21 mouse cellular contexts compared by ENCODE assay signal in genomic region chr3:121267283-121267682, GRCm38 (mm10). TPM values are rescaled to one million over a fixed set of nuclear protein-coding genes. Genes with fewer than 3 reads are reported as not detected.
DNase-seq lines count a peak whose midpoint lies in the region; ATAC-seq and TF ChIP-seq lines count a peak whose summit lies in the region.
"Had no signal": no experiment of that assay in that cellular context is flagged by ENCODE, and none has a peak within 500 bp of the region (broad histone marks: within the 10 kb centered on the region; RNA-seq: fewer than 3 reads in every experiment).

No protein-coding gene starts in this region.

- peak overlapping the region; percentile 64 for H3K4me2 ChIP-seq in liver, embryonic 13.5 days
- peak overlapping the region; percentile 45 for H3K4me2 ChIP-seq in liver, postnatal 0 days (ENCODE audit: low read depth, low read length)
- H3K4me2 ChIP-seq in hindbrain, embryonic 13.5 days: no peak overlapping the region
- H3K4me2 ChIP-seq: embryonic facial prominence, embryonic 13.5 days; forebrain, embryonic 15.5 days; heart, embryonic 13.5 days had no signal

- no peaks in the 10 kb centered on the region; the same call in 1 of the 2 replicates for H3K27me3 ChIP-seq in liver, embryonic 13.5 days
- 0 out of 2 replicates have a peak, but pooled peaks cover 2% of the 10 kb centered on the region for H3K27me3 ChIP-seq in liver, postnatal 0 days (ENCODE audit: insufficient read depth, low read length)
- peaks cover 25% of the 10 kb centered on the region for H3K27me3 ChIP-seq in hindbrain, embryonic 13.5 days

- TF ChIP-seq CTCF in bone marrow, adult 2 months (IDR thresholded peaks at IDR 0.05; ENCODE audit: control insufficient read depth, insufficient read depth, low read length): no peak
- TF ChIP-seq CTCF in liver, postnatal 0 days (IDR thresholded peaks at IDR 0.05; ENCODE audit: low read depth): no peak

- H3K9ac ChIP-seq in liver, embryonic 13.5 days: peak overlapping the region; percentile 63
- H3K9ac ChIP-seq in liver, postnatal 0 days (replicated peaks): no peak overlapping the region
- H3K9ac ChIP-seq in hindbrain, embryonic 13.5 days: no peak overlapping the region
- H3K9ac ChIP-seq: embryonic facial prominence, embryonic 13.5 days; forebrain, embryonic 15.5 days; heart, embryonic 13.5 days had no signal

- 76% methylated on average over 5 of the region's 5 CpGs for WGBS in bone marrow, adult 2 months
- 38% methylated on average over 5 of the region's 5 CpGs for WGBS in liver, embryonic 13.5 days (ENCODE audit: insufficient replicate concordance)
- 66% methylated on average over 5 of the region's 5 CpGs for WGBS in liver, postnatal 0 days (ENCODE audit: insufficient replicate concordance)
- WGBS in hindbrain, embryonic 13.5 days: 90% methylated on average over 5 of the region's 5 CpGs

- H3K4me3 ChIP-seq in bone marrow, adult 2 months (replicated peaks; ENCODE audit: control insufficient read depth, low read depth, low read length): no peak overlapping the region
- 0 out of 2 replicates have a peak overlapping the region, but pooled peaks have one; percentile 2 for H3K4me3 ChIP-seq in liver, embryonic 13.5 days (replicated peaks)
- H3K4me3 ChIP-seq in liver, postnatal 0 days (ENCODE audit: low read depth, low read length): no peak overlapping the region
- H3K4me3 ChIP-seq in hindbrain, embryonic 13.5 days: no peak overlapping the region
- H3K4me3 ChIP-seq: embryonic facial prominence, embryonic 13.5 days; forebrain, embryonic 15.5 days; heart, embryonic 13.5 days had no signal

- no peaks in the 10 kb centered on the region for H3K9me3 ChIP-seq in liver, embryonic 13.5 days (replicated peaks)
- H3K9me3 ChIP-seq in liver, postnatal 0 days (ENCODE audit: low read length): no peaks in the 10 kb centered on the region
- no peaks in the 10 kb centered on the region for H3K9me3 ChIP-seq in hindbrain, embryonic 13.5 days
- H3K9me3 ChIP-seq: embryonic facial prominence, embryonic 13.5 days; forebrain, embryonic 15.5 days; G1E; heart, embryonic 13.5 days had no signal

- ATAC-seq in liver, embryonic 13.5 days (ENCODE audit: low read depth): peak; percentile 60
- no peak for ATAC-seq in liver, postnatal 0 days
- no peak for ATAC-seq in hindbrain, embryonic 13.5 days (ENCODE audit: low FRiP score)
- ATAC-seq: CD4-positive, CD25-positive, alpha-beta regulatory T cell, adult 4 months; forebrain, embryonic 15.5 days had no signal

- peak; percentile 86 for TF ChIP-seq EP300 in liver, postnatal 0 days (IDR thresholded peaks at IDR 0.05; ENCODE audit: low read depth)

- no peaks in the 10 kb centered on the region for H3K36me3 ChIP-seq in liver, embryonic 13.5 days
- no peaks in the 10 kb centered on the region for H3K36me3 ChIP-seq in liver, postnatal 0 days (replicated peaks; ENCODE audit: insufficient read depth, low read length)
- no peaks in the 10 kb centered on the region for H3K36me3 ChIP-seq in hindbrain, embryonic 13.5 days
- H3K36me3 ChIP-seq: embryonic facial prominence, embryonic 13.5 days; forebrain, embryonic 15.5 days; G1E; heart, embryonic 13.5 days had no signal

- DNase-seq in liver: peak; percentile 47
- peak; percentile 51 for DNase-seq in liver, embryonic 13.5 days
- DNase-seq in liver, postnatal 0 days: no peak
- no peak for DNase-seq in testis, postnatal 14 days (ENCODE audit: low spot score)
- DNase-seq in left cerebral cortex, adult 8-10 months (ENCODE audit: low spot score in 2 of 2): no peak
- no peak for DNase-seq in layer of hippocampus, postnatal 10 days (ENCODE audit: low spot score in 2 of 2)
- DNase-seq: adrenal gland, adult 8-10 months; B cell, adult 2 months; cerebellum, adult 11-12 months; cerebellum, adult 9-10 months; cerebellum, postnatal 36 days; gastrocnemius, postnatal 36 days; heart, adult 11 months; heart, postnatal 36 days had no signal

- peak overlapping the region; percentile 38; the same call in 1 of the 2 replicates for H3K27ac ChIP-seq in bone marrow, adult 2 months (ENCODE audit: control insufficient read depth, insufficient read depth, low read depth, low read length, poor library complexity)
- H3K27ac ChIP-seq in liver, embryonic 13.5 days: peak overlapping the region; percentile 92
- H3K27ac ChIP-seq in liver, postnatal 0 days (ENCODE audit: low read depth): peak overlapping the region; percentile 52
- no peak overlapping the region for H3K27ac ChIP-seq in hindbrain, embryonic 13.5 days
- H3K27ac ChIP-seq: embryonic facial prominence, embryonic 13.5 days; forebrain, embryonic 15.5 days; heart, embryonic 13.5 days had no signal

- no peak for TF ChIP-seq POLR2A in bone marrow, adult 2 months (IDR thresholded peaks at IDR 0.05; ENCODE audit: borderline replicate concordance, control insufficient read depth, low read depth, low read length)

- no peaks in the 10 kb centered on the region; the same call in none of the 2 replicates for H3K4me1 ChIP-seq in bone marrow, adult 2 months (ENCODE audit: control insufficient read depth, insufficient read depth, low read length)
- peaks cover 63% of the 10 kb centered on the region for H3K4me1 ChIP-seq in liver, embryonic 13.5 days (replicated peaks)
- peaks cover 20% of the 10 kb centered on the region for H3K4me1 ChIP-seq in liver, postnatal 0 days (ENCODE audit: insufficient read depth)
- peaks cover 4% of the 10 kb centered on the region for H3K4me1 ChIP-seq in hindbrain, embryonic 13.5 days (replicated peaks)

RNA-seq across cellular contexts. Expression of gene Tmem56, which starts 15.6 kb away (rescaled TPM):
- polyA plus RNA-seq in bone marrow, adult 2 months (2011; ENCODE audit: insufficient read depth, insufficient read length, low replicate concordance, missing spikeins): 8.9 and 14.8 TPM in 2 replicates
- polyA plus RNA-seq in liver, embryonic 13.5 days (2015; fragmentation: Nextera tagmentation; extraction: Ambion mirVana): 18.3 and 23.3 TPM in 2 replicates
- 21.9 and 24.1 TPM in 2 replicates for polyA plus RNA-seq in liver, postnatal 0 days (2015; fragmentation: Nextera tagmentation; extraction: Ambion mirVana)
- polyA plus RNA-seq in hindbrain, embryonic 13.5 days (2015; fragmentation: Nextera tagmentation; extraction: Ambion mirVana): 1.3 and 1.5 TPM in 2 replicates
- total RNA-seq in left cerebral cortex, adult 8-10 months (2022): 10 to 100 TPM; 35.0 to 49.8 (median 43.9) TPM
- 10 to 100 TPM; 23.5 to 24.7 TPM for total RNA-seq in layer of hippocampus, postnatal 10 days (2021)
- polyA plus RNA-seq: CD4-positive, CD25-positive, alpha-beta regulatory T cell, adult 4 months had no signal

RNA-seq across cellular contexts. Expression of gene Alg14, which starts 24.3 kb away (rescaled TPM):
- polyA plus RNA-seq in bone marrow, adult 2 months (2011; ENCODE audit: insufficient read depth, insufficient read length, low replicate concordance, missing spikeins): 4.7 and 5.7 TPM in 2 replicates
- 17.7 and 20.0 TPM in 2 replicates for polyA plus RNA-seq in liver, embryonic 13.5 days (2015; fragmentation: Nextera tagmentation; extraction: Ambion mirVana)
- polyA plus RNA-seq in liver, postnatal 0 days (2015; fragmentation: Nextera tagmentation; extraction: Ambion mirVana): 20.1 and 21.3 TPM in 2 replicates
- 34.1 and 39.7 TPM in 2 replicates for polyA plus RNA-seq in hindbrain, embryonic 13.5 days (2015; fragmentation: Nextera tagmentation; extraction: Ambion mirVana)
- total RNA-seq in left cerebral cortex, adult 8-10 months (2022): 10 to 100 TPM; 11.7 to 16.2 (median 14.8) TPM
- 10 to 100 TPM; 17.7 to 27.3 TPM for total RNA-seq in layer of hippocampus, postnatal 10 days (2021)

Comparison
In these comparisons a context has a peak if more than half of its experiments do, and no peak if none do; other contexts are left out.
1. DNase-seq: peak in liver (single experiment) and liver, embryonic 13.5 days (single experiment); none in liver, postnatal 0 days (single experiment), testis, postnatal 14 days (single experiment), left cerebral cortex, adult 8-10 months (0 of 2) and layer of hippocampus, postnatal 10 days (0 of 2).